Mouse (Mus musculus) bone marrow, adult 2 months (tissue): ENCODE data around the gene Slc15a4. TPM values are rescaled to one million over a fixed set of nuclear protein-coding genes. Genes with fewer than 3 reads are reported as not detected.

Experiments
- H3K27ac ChIP-seq: fragments of 200-500 bp; 2 replicates; pipeline ENCODE4 v1.5.1; 2012; ENCODE audit warnings: low read depth, mild to moderate bottlenecking, control low read depth, inconsistent platforms, low read length; ENCODE audit not compliant: control insufficient read depth, poor library complexity, insufficient read depth
- H3K4me1 ChIP-seq: fragments of 200-500 bp; 2 replicates; pipeline ENCODE4 v1.6.1; 2011; ENCODE audit warnings: low read length; ENCODE audit not compliant: control insufficient read depth, insufficient read depth
- H3K4me3 ChIP-seq: fragments of 200-500 bp; replicated peaks from 2 replicates; pipeline ENCODE3; 2011; ENCODE audit warnings: mild to moderate bottlenecking, low read depth, low read length, control low read depth; ENCODE audit not compliant: control insufficient read depth
- CTCF ChIP-seq: fragments of 200-500 bp; IDR thresholded peaks from 2 replicates; pipeline ENCODE4 v1.5.1; 2011; ENCODE audit warnings: low read length, control low read depth; ENCODE audit not compliant: control insufficient read depth, insufficient read depth
- POLR2A ChIP-seq: fragments of 200-500 bp; IDR thresholded peaks from 2 replicates; pipeline ENCODE4 v1.6.1; 2011; ENCODE audit warnings: low read depth, mild to moderate bottlenecking, control low read depth, low read length, borderline replicate concordance; ENCODE audit not compliant: control insufficient read depth
- WGBS: fragments of 180-500 bp; shearing (Covaris S2); methylation state at CpG from one replicate; pipeline ENCODE4 v1.1.7; 2018; 5-methylcytosine and 5-hydroxymethylcytosine counted together
- polyA plus RNA-seq: library from polyadenylated mRNA; stranded (reverse); fragments of >200 nt; gene quantifications from 2 replicates; pipeline ENCODE4 v1.2.4, GENCODE M21; 2011; ENCODE audit warnings: low replicate concordance; ENCODE audit not compliant: missing spikeins, insufficient read depth, insufficient read length

The Slc15a4 gene
- polyA plus RNA-seq: 16.6 and 30.1 TPM in 2 replicates

- 1% methylated on average over 62 of the region's 62 CpGs for WGBS
- no peak for TF ChIP-seq POLR2A
- TF ChIP-seq CTCF: no peak
- H3K4me3 ChIP-seq: peak within 1 kb of the TSS; percentile 52
- no peaks in the 10 kb centered on the region; the same call in 1 of the 2 replicates for H3K4me1 ChIP-seq
- peak within 1 kb of the TSS; percentile 52 for H3K27ac ChIP-seq
These were observed at the start of gene Slc15a4, which contains the start of gene Glt1d1 for GRCm38 (mm10) chr5:127632167-127633145. Slc15a4 (minus strand) TSS chr5:127632897. Glt1d1 (plus strand) TSS chr5:127632262.

GRCm38 (mm10) chr5:127678501-127678900 is 45.8 kb upstream of the Slc15a4 start:
- Histone ChIP-seq H3K4me3 (no peak overlapping the region), H3K4me1 (no peaks in the 10 kb centered on the region), H3K27ac (no peak overlapping the region)
- WGBS: 85% methylated on average over 5 of the region's 5 CpGs
- no peak for TF ChIP-seq CTCF

- Histone ChIP-seq H3K27ac (no peak overlapping the region), H3K4me1 (no peaks in the 10 kb centered on the region), H3K4me3 (no peak overlapping the region)
- TF ChIP-seq CTCF: no peak
- no peak for TF ChIP-seq POLR2A
- 89% methylated on average over 2 of the region's 2 CpGs for WGBS
These were observed 44.9 kb upstream of the Slc15a4 start for GRCm38 (mm10) chr5:127677561-127677960.

GRCm38 (mm10) chr5:127673913-127674312 is 41.2 kb upstream of the Slc15a4 start:
- H3K27ac ChIP-seq: no peak overlapping the region
- WGBS: 82% methylated on average over 8 of the region's 8 CpGs
- no peak for TF ChIP-seq POLR2A
- no peak for TF ChIP-seq CTCF
- H3K4me3 ChIP-seq: no peak overlapping the region
- H3K4me1 ChIP-seq: no peaks in the 10 kb centered on the region

GRCm38 (mm10) chr5:127660979-127661378 is 28.3 kb upstream of the Slc15a4 start:
- no peaks in the 10 kb centered on the region for H3K4me1 ChIP-seq
- WGBS: 73% methylated on average over 5 of the region's 5 CpGs
- TF ChIP-seq POLR2A: no peak
- no peak for TF ChIP-seq CTCF
- no peak overlapping the region for H3K4me3 ChIP-seq
- H3K27ac ChIP-seq: no peak overlapping the region

- no peak for TF ChIP-seq POLR2A
- TF ChIP-seq CTCF: no peak
- H3K4me1 ChIP-seq: no peaks in the 10 kb centered on the region
- no peak overlapping the region for H3K27ac ChIP-seq
- H3K4me3 ChIP-seq: no peak overlapping the region
- WGBS: 75% methylated on average over 5 of the region's 5 CpGs
These were observed 27.6 kb upstream of the Slc15a4 start for GRCm38 (mm10) chr5:127660267-127660666.

GRCm38 (mm10) chr5:127659312-127659711 is 26.6 kb upstream of the Slc15a4 start:
- H3K27ac ChIP-seq: no peak overlapping the region
- H3K4me3 ChIP-seq: no peak overlapping the region
- TF ChIP-seq POLR2A (no peak), CTCF (no peak)
- no peaks in the 10 kb centered on the region for H3K4me1 ChIP-seq
- 85% methylated on average over 3 of the region's 3 CpGs for WGBS

- Histone ChIP-seq H3K4me3 (no peak overlapping the region), H3K27ac (no peak overlapping the region), H3K4me1 (no peaks in the 10 kb centered on the region)
- 0 out of 2 replicates have a peak, but pooled peaks have one; percentile 13 for TF ChIP-seq CTCF
- TF ChIP-seq POLR2A: no peak
- 68% methylated on average over 2 of the region's 2 CpGs for WGBS
These were observed 25.6 kb upstream of the Slc15a4 start for GRCm38 (mm10) chr5:127658257-127658656.
